Mouse (Mus musculus) intestine, embryonic 14.5 days (tissue): ENCODE measurements around the gene Iqgap1. TPM values are rescaled to one million over a fixed set of nuclear protein-coding genes. Genes with fewer than 3 reads are reported as not detected.

Experiments used
- ATAC-seq: fragments of 200-750 bp; cut with Nextera tagmentation; replicated peaks from 2 replicates; pipeline ENCODE4 v1.8.0; 2017; ENCODE audit warnings: low read depth, moderate number of reproducible peaks, moderate TSS enrichment, moderate library complexity; ENCODE audit not compliant: low FRiP score, low TSS enrichment
- DNase-seq: peaks from one replicate; pipeline ENCODE4 v3.0.0-alpha.2; 2018; ENCODE audit warnings: low spot score
- H3K27ac ChIP-seq: fragments of 300-500 bp; sonication (generic); 2 replicates; pipeline ENCODE4 v1.5.1; 2014; ENCODE audit warnings: low read depth, mild to moderate bottlenecking, control low read depth
- H3K27me3 ChIP-seq: fragments of 300-500 bp; sonication (generic); replicated peaks from 2 replicates; pipeline ENCODE4 v1.6.1; 2014; ENCODE audit warnings: low read length, control low read depth; ENCODE audit not compliant: control insufficient read depth, insufficient read depth
- H3K36me3 ChIP-seq: fragments of 300-500 bp; sonication (generic); 2 replicates; pipeline ENCODE4 v1.6.1; 2014; ENCODE audit warnings: low read length, control low read depth; ENCODE audit not compliant: control insufficient read depth, insufficient read depth
- H3K4me1 ChIP-seq: fragments of 300-500 bp; sonication (generic); replicated peaks from 2 replicates; pipeline ENCODE4 v1.6.1; 2014; ENCODE audit warnings: low read length, control low read depth, mixed read lengths; ENCODE audit not compliant: control insufficient read depth, insufficient read depth
- H3K4me2 ChIP-seq: fragments of 300-500 bp; sonication (generic); 2 replicates; pipeline ENCODE4 v1.6.1; 2014; ENCODE audit warnings: low read length
- H3K4me3 ChIP-seq: fragments of 300-500 bp; sonication (generic); 2 replicates; pipeline ENCODE4 v1.5.1; 2014; ENCODE audit warnings: low read depth, low read length, control low read depth, mixed read lengths
- H3K9ac ChIP-seq: fragments of 300-500 bp; sonication (generic); 2 replicates; pipeline ENCODE4 v1.6.1; 2014; ENCODE audit warnings: mild to moderate bottlenecking, low read length
- H3K9me3 ChIP-seq: fragments of 300-500 bp; sonication (generic); 2 replicates; pipeline ENCODE4 v1.6.1; 2016; ENCODE audit warnings: low read length, control low read depth; ENCODE audit not compliant: control insufficient read depth
- WGBS: fragments of 180-500 bp; shearing (Covaris S2); extraction: QIAGEN DNeasy Blood & Tissue Kit; methylation state at CpG from one replicate; pipeline ENCODE4 v1.1.7; 2014; 5-methylcytosine and 5-hydroxymethylcytosine counted together
- polyA plus RNA-seq: library from polyadenylated mRNA; unstranded; fragments of >200 nt; fragmentation: Nextera tagmentation; extraction: Ambion mirVana; gene quantifications from 2 replicates; pipeline ENCODE4 v1.2.1, GENCODE M21; 2014

The Iqgap1 gene
- polyA plus RNA-seq, 1 experiment from 2014 or later = 81.7 TPM

- no peak overlapping the region for H3K9ac ChIP-seq
- DNase-seq = no peak
- no peak overlapping the region for H3K4me2 ChIP-seq
- WGBS = 88% methylated on average over 8 of the region's 8 CpGs
- H3K4me1 ChIP-seq = no peaks in the 10 kb centered on the region
- no peaks in the 10 kb centered on the region for H3K27me3 ChIP-seq
- no peak overlapping the region for H3K27ac ChIP-seq
- no peak overlapping the region for H3K4me3 ChIP-seq
- no peaks in the 10 kb centered on the region for H3K9me3 ChIP-seq
- no peak for ATAC-seq
- peaks cover 77% of the 10 kb centered on the region for H3K36me3 ChIP-seq
Measured at GRCm38 (mm10) chr7:80718471-80718870, 107.3 kb downstream of the Iqgap1 start.

DNA sequence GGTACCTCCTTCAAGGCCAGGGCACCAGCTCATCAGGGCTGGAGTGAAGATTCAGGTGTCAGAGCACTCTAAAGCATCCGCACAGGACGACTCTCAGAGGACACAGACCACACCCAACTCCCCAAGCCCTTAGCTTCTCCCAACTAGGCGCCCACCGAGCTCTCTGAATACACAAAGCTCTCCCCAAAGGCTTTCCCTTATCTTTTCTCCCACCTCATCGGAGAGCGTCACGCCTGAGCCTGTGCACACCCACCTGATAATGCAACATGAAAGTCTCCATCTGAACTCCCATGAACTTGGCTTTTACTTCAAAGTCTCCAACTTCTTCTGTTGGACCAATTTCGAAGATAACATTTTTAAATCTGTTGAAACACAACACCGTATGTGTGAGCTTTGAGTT, 109.0 kb downstream of the Iqgap1 start:
- ATAC-seq (no peak), DNase-seq (no peak)
- Histone ChIP-seq H3K4me2 (no peak overlapping the region), H3K9ac (no peak overlapping the region), H3K4me3 (no peak overlapping the region), H3K27ac (no peak overlapping the region), H3K27me3 (no peaks in the 10 kb centered on the region), H3K9me3 (no peaks in the 10 kb centered on the region), H3K36me3 (peaks cover 73% of the 10 kb centered on the region), H3K4me1 (no peaks in the 10 kb centered on the region)
- 75% methylated on average over 9 of the region's 9 CpGs for WGBS

DNA sequence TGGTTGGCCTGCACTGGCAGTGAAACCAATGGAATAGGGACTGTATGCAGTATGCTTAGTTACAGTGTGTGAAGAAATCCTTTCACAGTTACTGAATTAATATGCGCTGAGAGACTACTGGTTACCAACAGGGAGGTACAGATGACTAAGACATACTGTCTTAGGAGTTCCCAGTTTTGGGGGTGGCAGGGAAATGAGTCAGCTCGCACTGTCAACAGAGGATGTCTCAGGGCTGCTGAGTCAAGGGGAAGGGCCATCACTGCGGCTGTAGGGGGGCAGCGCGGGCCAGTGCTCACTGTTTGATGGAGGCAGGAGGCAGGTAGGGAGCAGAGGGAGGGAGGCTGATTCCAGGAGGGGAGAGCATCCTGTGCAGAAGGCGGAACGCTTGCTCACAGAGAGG, 110.5 kb downstream of the Iqgap1 start:
- Histone ChIP-seq H3K9ac (no peak overlapping the region), H3K36me3 (peaks cover 65% of the 10 kb centered on the region), H3K27ac (no peak overlapping the region), H3K4me2 (no peak overlapping the region), H3K9me3 (no peaks in the 10 kb centered on the region), H3K4me3 (no peak overlapping the region), H3K4me1 (no peaks in the 10 kb centered on the region), H3K27me3 (no peaks in the 10 kb centered on the region)
- WGBS = 93% methylated on average over 7 of the region's 7 CpGs
- DNase-seq (no peak), ATAC-seq (no peak)

GRCm38 (mm10) chr7:80711496-80711895, 114.3 kb downstream of the Iqgap1 start:
- no peaks in the 10 kb centered on the region for H3K4me1 ChIP-seq
- peaks cover 40% of the 10 kb centered on the region for H3K36me3 ChIP-seq
- H3K9ac ChIP-seq = no peak overlapping the region
- DNase-seq (no peak), ATAC-seq (no peak)
- H3K27me3 ChIP-seq = no peaks in the 10 kb centered on the region
- H3K4me2 ChIP-seq = no peak overlapping the region
- 64% methylated on average over 8 of the region's 8 CpGs for WGBS
- no peaks in the 10 kb centered on the region for H3K9me3 ChIP-seq
- no peak overlapping the region for H3K27ac ChIP-seq
- H3K4me3 ChIP-seq = no peak overlapping the region

DNA sequence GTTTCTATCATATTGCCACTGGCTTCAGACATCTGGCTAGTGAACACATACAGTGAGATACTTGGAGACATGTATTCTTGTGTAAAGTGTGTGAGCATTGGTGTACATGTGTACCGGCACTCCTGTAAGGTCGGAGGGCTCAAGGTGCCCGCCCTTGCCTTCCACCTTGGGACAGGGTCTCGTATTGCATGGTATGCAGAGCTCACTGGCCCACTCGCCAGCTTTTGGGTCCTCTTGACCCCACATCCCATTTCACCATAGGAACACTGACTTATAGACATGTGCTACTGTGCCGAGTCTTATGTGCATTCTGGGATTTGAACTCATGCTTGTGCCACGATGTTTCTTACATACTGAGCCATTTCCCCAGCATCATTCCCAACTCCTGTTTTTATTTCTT, 115.4 kb downstream of the Iqgap1 start:
- Histone ChIP-seq H3K4me3 (no peak overlapping the region), H3K4me2 (no peak overlapping the region), H3K4me1 (no peaks in the 10 kb centered on the region), H3K9me3 (no peaks in the 10 kb centered on the region), H3K27ac (no peak overlapping the region), H3K27me3 (no peaks in the 10 kb centered on the region), H3K9ac (no peak overlapping the region), H3K36me3 (peaks cover 29% of the 10 kb centered on the region)
- DNase-seq = no peak
- ATAC-seq = no peak
- 93% methylated on average over 7 of the region's 7 CpGs for WGBS

DNA sequence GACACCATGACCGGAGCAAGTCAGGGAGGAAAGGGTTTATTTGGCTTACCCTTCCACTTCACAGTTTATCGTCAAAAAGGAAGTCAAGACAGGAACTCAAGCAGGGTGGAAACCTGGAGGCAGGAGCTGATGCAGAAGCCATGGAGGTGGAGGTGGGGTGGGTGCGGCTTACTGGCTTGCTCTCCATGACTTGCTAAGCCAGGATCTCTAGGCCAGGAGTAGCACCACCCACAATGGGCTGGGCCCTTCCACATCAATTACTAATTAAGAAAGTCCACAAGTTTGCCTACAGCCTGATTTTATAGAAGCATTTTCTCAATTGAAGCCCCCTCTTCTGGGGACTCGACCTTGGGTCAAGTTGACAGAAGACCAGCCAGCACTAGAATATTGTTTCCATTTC, 121.7 kb downstream of the Iqgap1 start:
- WGBS = 78% methylated on average over 4 of the region's 4 CpGs
- Histone ChIP-seq H3K27ac (no peak overlapping the region), H3K9me3 (no peaks in the 10 kb centered on the region), H3K4me3 (no peak overlapping the region), H3K27me3 (no peaks in the 10 kb centered on the region), H3K36me3 (no peaks in the 10 kb centered on the region), H3K9ac (no peak overlapping the region), H3K4me1 (no peaks in the 10 kb centered on the region), H3K4me2 (no peak overlapping the region)
- no peak for DNase-seq
- ATAC-seq = no peak

- no peaks in the 10 kb centered on the region for H3K36me3 ChIP-seq
- 68% methylated on average over 6 of the region's 6 CpGs for WGBS
- DNase-seq = no peak
- H3K9me3 ChIP-seq = no peaks in the 10 kb centered on the region
- no peak overlapping the region for H3K4me2 ChIP-seq
- H3K27me3 ChIP-seq = no peaks in the 10 kb centered on the region
- ATAC-seq = no peak
- H3K4me3 ChIP-seq = no peak overlapping the region
- no peak overlapping the region for H3K27ac ChIP-seq
- H3K9ac ChIP-seq = no peak overlapping the region
- no peaks in the 10 kb centered on the region for H3K4me1 ChIP-seq
Measured at GRCm38 (mm10) chr7:80702510-80702909, 123.3 kb downstream of the Iqgap1 start.

GRCm38 (mm10) chr7:80699709-80700108, 126.1 kb downstream of the Iqgap1 start:
- DNase-seq (no peak), ATAC-seq (no peak)
- H3K36me3 ChIP-seq = no peaks in the 10 kb centered on the region
- H3K4me2 ChIP-seq = no peak overlapping the region
- H3K9me3 ChIP-seq = no peaks in the 10 kb centered on the region
- no peak overlapping the region for H3K4me3 ChIP-seq
- H3K9ac ChIP-seq = no peak overlapping the region
- 65% methylated on average over 8 of the region's 8 CpGs for WGBS
- no peaks in the 10 kb centered on the region for H3K27me3 ChIP-seq
- no peaks in the 10 kb centered on the region for H3K4me1 ChIP-seq
- H3K27ac ChIP-seq = no peak overlapping the region

DNA sequence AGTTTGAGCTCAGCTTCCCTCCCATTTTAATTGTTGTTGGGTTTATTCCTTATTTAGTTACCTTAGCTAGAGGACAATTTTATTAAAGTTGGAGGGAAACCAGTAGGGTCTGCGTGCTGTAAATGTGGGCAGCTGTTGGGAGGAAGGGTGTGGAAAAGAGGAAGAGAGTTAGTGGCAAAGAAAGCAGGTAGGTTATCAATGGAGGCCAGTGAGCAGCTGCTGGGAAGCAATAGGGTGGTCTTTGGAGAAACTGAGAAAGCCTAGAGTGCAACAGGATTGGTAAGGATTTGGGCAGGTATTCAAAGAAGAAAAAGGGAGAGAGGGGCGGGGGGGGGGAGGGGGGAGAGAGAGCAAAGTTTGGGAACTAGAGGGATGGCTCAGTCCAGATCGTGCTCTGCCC, 126.8 kb downstream of the Iqgap1 start:
- DNase-seq (no peak), ATAC-seq (no peak)
- Histone ChIP-seq H3K27ac (no peak overlapping the region), H3K9me3 (no peaks in the 10 kb centered on the region), H3K4me2 (no peak overlapping the region), H3K27me3 (no peaks in the 10 kb centered on the region), H3K9ac (no peak overlapping the region), H3K4me3 (no peak overlapping the region), H3K4me1 (no peaks in the 10 kb centered on the region), H3K36me3 (no peaks in the 10 kb centered on the region)
- 70% methylated on average over 3 of the region's 3 CpGs for WGBS
